Mouse (Mus musculus): ENCODE data around the gene Trpt1.

DNA sequence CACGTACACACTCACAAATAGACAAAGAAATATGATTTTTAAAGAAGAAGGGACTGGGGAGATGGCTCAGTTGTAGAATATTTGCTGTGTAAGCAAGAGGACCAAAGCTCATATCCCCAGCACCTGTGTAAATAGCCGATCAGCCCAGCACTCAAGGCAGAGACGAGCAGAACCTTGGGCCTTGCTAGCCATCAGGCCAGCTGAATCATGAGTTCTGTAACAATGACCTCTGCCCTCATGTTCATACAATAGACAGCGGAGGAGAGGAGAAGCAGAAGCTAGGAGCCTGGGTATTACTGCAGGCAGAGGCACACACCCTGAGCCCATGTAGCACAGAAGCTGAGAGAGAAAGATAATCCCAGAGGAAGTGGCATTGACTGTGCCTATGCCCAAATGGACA is 16.5 kb downstream of the Trpt1 start:
- TF ChIP-seq CTCF (IDR thresholded peaks at IDR 0.05; ENCODE audit: extremely low read depth, insufficient read depth, insufficient read length, insufficient replicate concordance) (no peak), POLR2A (IDR thresholded peaks at IDR 0.05; ENCODE audit: low read depth, low read length) (no peak)

Data from spleen, adult 2 months (tissue).